Mouse (Mus musculus) liver, embryonic 14.5 days (tissue): ENCODE measurements around the gene Mmp14. TPM values are rescaled to one million over a fixed set of nuclear protein-coding genes. Genes with fewer than 3 reads are reported as not detected.

Experiments used
- ATAC-seq: fragments of 200-750 bp; cut with Nextera tagmentation; 2 replicates; pipeline ENCODE4 v1.8.0; 2017; ENCODE audit warnings: moderate number of reproducible peaks, mild to moderate bottlenecking, moderate library complexity; ENCODE audit not compliant: insufficient read depth
- DNase-seq, 3 experiments: peaks; one replicate each; pipeline ENCODE4 v3.0.0-alpha.2; 2012 to 2013; ENCODE audit warnings: low read depth in 3 of 3, low spot score in 3 of 3
- H3K27ac ChIP-seq: fragments of 300-500 bp; sonication (generic); 2 replicates; pipeline ENCODE4 v1.5.1; 2014; ENCODE audit warnings: moderate library complexity, mild to moderate bottlenecking, control low read depth, inconsistent platforms
- H3K27me3 ChIP-seq: fragments of 300-500 bp; sonication (generic); 2 replicates; pipeline ENCODE4 v1.6.1; 2014; ENCODE audit warnings: mild to moderate bottlenecking, low read length, moderate library complexity; ENCODE audit not compliant: control insufficient read depth, insufficient read depth
- H3K36me3 ChIP-seq: fragments of 300-500 bp; sonication (generic); replicated peaks from 2 replicates; pipeline ENCODE4 v1.6.1; 2014; ENCODE audit warnings: low read depth; ENCODE audit not compliant: control insufficient read depth, insufficient read depth
- H3K4me1 ChIP-seq, 2 experiments: fragments of 200-500 bp in 1 of 2; fragments of 300-500 bp in 1 of 2; sonication (generic) in 1 of 2; replicated peaks; 2 replicates each; pipeline ENCODE4 v1.6.1; 2012 to 2014; ENCODE audit warnings: antibody characterized with exemption in 1 of 2, inconsistent platforms in 1 of 2, low read length in 1 of 2; ENCODE audit not compliant: control insufficient read depth in 2 of 2, insufficient read depth in 2 of 2
- H3K4me2 ChIP-seq: fragments of 300-500 bp; sonication (generic); 2 replicates; pipeline ENCODE4 v1.6.1; 2014; ENCODE audit warnings: low read depth, mild to moderate bottlenecking, control low read depth, moderate library complexity
- H3K4me3 ChIP-seq, 2 experiments: fragments of 200-500 bp in 1 of 2; fragments of 300-500 bp in 1 of 2; sonication (generic) in 1 of 2; 2 replicates each; pipeline ENCODE4 v1.5.1; 2012 to 2014; ENCODE audit warnings: low read depth in 2 of 2, low read length in 2 of 2, mild to moderate bottlenecking in 2 of 2, control low read depth in 1 of 2, inconsistent platforms in 1 of 2, moderate library complexity in 1 of 2; ENCODE audit not compliant: insufficient read depth in 1 of 2
- H3K9ac ChIP-seq: fragments of 300-500 bp; sonication (generic); replicated peaks from 2 replicates; pipeline ENCODE4 v1.6.1; 2014; ENCODE audit warnings: mild to moderate bottlenecking, control low read depth, moderate library complexity
- H3K9me3 ChIP-seq: fragments of 300-500 bp; sonication (generic); 2 replicates; pipeline ENCODE4 v1.6.1; 2016; ENCODE audit warnings: low read length, mixed read lengths; ENCODE audit not compliant: control insufficient read depth
- CTCF ChIP-seq: IDR thresholded peaks from 2 replicates; pipeline ENCODE4 v1.5.1; 2016; ENCODE audit warnings: antibody characterized with exemption, low read depth, control low read depth
- EP300 ChIP-seq: IDR thresholded peaks from 2 replicates; pipeline ENCODE4 v1.6.1; 2016; ENCODE audit warnings: antibody characterized with exemption, low read depth
- WGBS: fragments of 180-500 bp; shearing (Covaris S2); extraction: QIAGEN DNeasy Blood & Tissue Kit; methylation state at CpG from one replicate; pipeline ENCODE4 v1.1.7; 2014; ENCODE audit not compliant: insufficient replicate concordance; 5-methylcytosine and 5-hydroxymethylcytosine counted together
- polyA plus RNA-seq, 2 experiments: library from polyadenylated mRNA; depleted of rRNA in 1 of 2; stranded (reverse) in 1 of 2; unstranded in 1 of 2; fragments of >200 nt; fragmentation: Nextera tagmentation in 1 of 2; extraction: Ambion mirVana in 1 of 2; gene quantifications; 2 replicates each; pipeline versions ENCODE4 v1.2.1 to v1.2.3; 2012 to 2014

Mmp14 gene
- polyA plus RNA-seq, 2 experiments = 14.4 to 19.0 TPM

DNA sequence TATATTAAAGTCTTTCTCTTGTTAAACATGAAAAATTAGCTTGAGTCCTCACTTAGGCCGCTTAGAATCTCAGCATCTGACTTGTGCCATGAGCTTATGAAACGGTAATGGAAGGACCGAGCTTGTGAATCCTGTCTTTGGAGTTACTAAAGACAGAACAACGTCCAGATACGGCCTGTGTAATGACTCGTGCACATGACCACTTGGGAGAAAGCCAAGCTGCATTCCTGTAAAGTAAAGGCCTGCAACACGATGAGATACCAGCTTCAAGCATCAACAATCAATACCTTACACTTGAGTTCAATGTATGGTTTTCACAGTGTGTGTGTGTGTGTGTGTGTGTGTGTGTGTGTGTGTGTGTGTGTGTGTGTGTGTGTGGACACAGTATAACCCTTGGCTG is 34.7 kb upstream of the Mmp14 start:
- H3K4me2 ChIP-seq = no peak overlapping the region
- no peak overlapping the region for H3K27ac ChIP-seq
- H3K27me3 ChIP-seq = no peaks in the 10 kb centered on the region
- TF ChIP-seq EP300 = no peak
- TF ChIP-seq CTCF = no peak
- no peaks in the 10 kb centered on the region for H3K36me3 ChIP-seq
- H3K4me1 ChIP-seq = peaks cover 0 to 5% of the 10 kb centered on the region in 2 experiments; a peak in 1 of 4 replicates
- 64% methylated on average over 7 of the region's 7 CpGs for WGBS
- DNase-seq = no peak
- no peak overlapping the region for H3K4me3 ChIP-seq
- H3K9ac ChIP-seq = no peak overlapping the region
- H3K9me3 ChIP-seq = no peaks in the 10 kb centered on the region
- ATAC-seq = no peak

- peaks cover 0 to 5% of the 10 kb centered on the region in 2 experiments; a peak in 1 of 4 replicates for H3K4me1 ChIP-seq
- H3K4me2 ChIP-seq = no peak overlapping the region
- H3K36me3 ChIP-seq = no peaks in the 10 kb centered on the region
- no peak overlapping the region for H3K4me3 ChIP-seq
- no peak for TF ChIP-seq EP300
- TF ChIP-seq CTCF = no peak
- 49% methylated on average over 7 of the region's 7 CpGs for WGBS
- ATAC-seq (no peak), DNase-seq (no peak)
- no peak overlapping the region for H3K27ac ChIP-seq
- H3K9me3 ChIP-seq = no peaks in the 10 kb centered on the region
- no peaks in the 10 kb centered on the region for H3K27me3 ChIP-seq
- H3K9ac ChIP-seq = no peak overlapping the region
Measured at GRCm38 (mm10) chr14:54397872-54398527, 33.4 kb upstream of the Mmp14 start.

GRCm38 (mm10) chr14:54398528-54398916 is 32.9 kb upstream of the Mmp14 start:
- no peak for DNase-seq
- Histone ChIP-seq H3K27me3 (no peaks in the 10 kb centered on the region), H3K9ac (no peak overlapping the region), H3K4me1 (peaks cover 0 to 5% of the 10 kb centered on the region in 2 experiments; a peak in 1 of 4 replicates), H3K4me3 (no peak overlapping the region), H3K27ac (no peak overlapping the region), H3K36me3 (no peaks in the 10 kb centered on the region), H3K4me2 (no peak overlapping the region), H3K9me3 (no peaks in the 10 kb centered on the region)
- ATAC-seq = no peak
- WGBS = 51% methylated on average over 7 of the region's 7 CpGs
- TF ChIP-seq CTCF (no peak), EP300 (no peak)

GRCm38 (mm10) chr14:54398921-54399382 is 32.5 kb upstream of the Mmp14 start:
- Histone ChIP-seq H3K27ac (no peak overlapping the region), H3K4me3 (no peak overlapping the region), H3K9me3 (no peaks in the 10 kb centered on the region), H3K9ac (no peak overlapping the region), H3K4me1 (peaks cover 0 to 5% of the 10 kb centered on the region in 2 experiments; a peak in 1 of 4 replicates), H3K27me3 (no peaks in the 10 kb centered on the region), H3K36me3 (no peaks in the 10 kb centered on the region), H3K4me2 (no peak overlapping the region)
- ATAC-seq (no peak), DNase-seq (no peak)
- no peak for TF ChIP-seq CTCF
- TF ChIP-seq EP300 = no peak
- WGBS = 49% methylated on average over 8 of the region's 8 CpGs

- Histone ChIP-seq H3K4me1 (peaks cover 0 to 10% of the 10 kb centered on the region in 2 experiments; a peak in 2 of 4 replicates), H3K9me3 (no peaks in the 10 kb centered on the region), H3K27ac (no peak overlapping the region), H3K36me3 (no peaks in the 10 kb centered on the region), H3K4me2 (no peak overlapping the region), H3K27me3 (no peaks in the 10 kb centered on the region), H3K9ac (no peak overlapping the region), H3K4me3 (no peak overlapping the region)
- WGBS = 56% methylated on average over 3 of the region's 3 CpGs
- TF ChIP-seq CTCF = no peak
- TF ChIP-seq EP300 = no peak
- no peak for ATAC-seq
- no peak for DNase-seq
Measured at GRCm38 (mm10) chr14:54401723-54402122, 29.7 kb upstream of the Mmp14 start.
